Mouse (Mus musculus) liver, adult 2 months (tissue): ENCODE measurements around the gene 4930518I15Rik.

Source experiments
- CTCF ChIP-seq: fragments of 200-500 bp; IDR thresholded peaks from 2 replicates; pipeline ENCODE4 v1.5.1; 2011; ENCODE audit warnings: low read depth, low read length, control low read depth
- POLR2A ChIP-seq: fragments of 200-500 bp; IDR thresholded peaks from 2 replicates; pipeline ENCODE4 v1.6.1; 2011; ENCODE audit warnings: low read length, control low read depth; ENCODE audit not compliant: insufficient read depth; ENCODE audit errors: extremely low read depth

- TF ChIP-seq CTCF = no peak
- TF ChIP-seq POLR2A = no peak
Observed at GRCm38 (mm10) chr2:156892240-156892639, 34.5 kb upstream of the 4930518I15Rik start.
